Mouse (Mus musculus): ENCODE results near the gene Coro2a.

Gene Coro2a

GRCm38 (mm10) chr4:46565393-46565955 is 36.5 kb downstream of the Coro2a start:
- no peak for DNase-seq (ENCODE audit: low read depth, low spot score)
- peaks cover 3% of the 10 kb centered on the region; the same call in 1 of the 2 replicates for H3K36me3 ChIP-seq (ENCODE audit: control insufficient read depth, insufficient read depth, low read length, poor library complexity, severe bottlenecking)
- H3K27me3 ChIP-seq (ENCODE audit: control insufficient read depth, insufficient read depth, low read length, poor library complexity, severe bottlenecking) = no peaks in the 10 kb centered on the region

- no peak for DNase-seq (ENCODE audit: low read depth, low spot score)
These were observed 37.8 kb downstream of the Coro2a start for GRCm38 (mm10) chr4:46564247-46564646.

GRCm38 (mm10) chr4:46563847-46564246 is 38.2 kb downstream of the Coro2a start:
- H3K36me3 ChIP-seq (ENCODE audit: control insufficient read depth, insufficient read depth, low read length, poor library complexity, severe bottlenecking) = peaks cover 4% of the 10 kb centered on the region; the same call in 1 of the 2 replicates
- H3K27me3 ChIP-seq (ENCODE audit: control insufficient read depth, insufficient read depth, low read length, poor library complexity, severe bottlenecking) = no peaks in the 10 kb centered on the region
- peak; percentile 62 for DNase-seq (ENCODE audit: low read depth, low spot score)

More at GRCm38 (mm10) chr4:46564247-46564646, 37.8 kb downstream of the Coro2a start:
- Histone ChIP-seq H3K36me3 (ENCODE audit: control insufficient read depth, insufficient read depth, low read length, poor library complexity, severe bottlenecking) (peaks cover 4% of the 10 kb centered on the region; the same call in 1 of the 2 replicates), H3K27me3 (ENCODE audit: control insufficient read depth, insufficient read depth, low read length, poor library complexity, severe bottlenecking) (no peaks in the 10 kb centered on the region)

- Histone ChIP-seq H3K27me3 (ENCODE audit: control insufficient read depth, insufficient read depth, low read length, poor library complexity, severe bottlenecking) (no peaks in the 10 kb centered on the region), H3K36me3 (ENCODE audit: control insufficient read depth, insufficient read depth, low read length, poor library complexity, severe bottlenecking) (peaks cover 1% of the 10 kb centered on the region; the same call in 1 of the 2 replicates)
- no peak for DNase-seq (ENCODE audit: low read depth, low spot score)
These were observed 39.2 kb downstream of the Coro2a start for GRCm38 (mm10) chr4:46562841-46563240.

GRCm38 (mm10) chr4:46562037-46562436 is 40.0 kb downstream of the Coro2a start:
- no peak for DNase-seq (ENCODE audit: low read depth, low spot score)
- Histone ChIP-seq H3K36me3 (ENCODE audit: control insufficient read depth, insufficient read depth, low read length, poor library complexity, severe bottlenecking) (peaks cover 1% of the 10 kb centered on the region; the same call in 1 of the 2 replicates), H3K27me3 (ENCODE audit: control insufficient read depth, insufficient read depth, low read length, poor library complexity, severe bottlenecking) (no peaks in the 10 kb centered on the region)

- no peak for DNase-seq (ENCODE audit: low read depth, low spot score)
- peaks cover 1% of the 10 kb centered on the region; the same call in 1 of the 2 replicates for H3K36me3 ChIP-seq (ENCODE audit: control insufficient read depth, insufficient read depth, low read length, poor library complexity, severe bottlenecking)
- no peaks in the 10 kb centered on the region for H3K27me3 ChIP-seq (ENCODE audit: control insufficient read depth, insufficient read depth, low read length, poor library complexity, severe bottlenecking)
These were observed 41.8 kb downstream of the Coro2a start for GRCm38 (mm10) chr4:46560069-46560705.

GRCm38 (mm10) chr4:46558672-46559667 is 43.0 kb downstream of the Coro2a start:
- DNase-seq (ENCODE audit: low read depth, low spot score) = peak; percentile 52
- H3K27me3 ChIP-seq (ENCODE audit: control insufficient read depth, insufficient read depth, low read length, poor library complexity, severe bottlenecking) = no peaks in the 10 kb centered on the region
- peaks cover 1% of the 10 kb centered on the region; the same call in 1 of the 2 replicates for H3K36me3 ChIP-seq (ENCODE audit: control insufficient read depth, insufficient read depth, low read length, poor library complexity, severe bottlenecking)

GRCm38 (mm10) chr4:46556933-46557332 is 45.1 kb downstream of the Coro2a start:
- H3K36me3 ChIP-seq (ENCODE audit: control insufficient read depth, insufficient read depth, low read length, poor library complexity, severe bottlenecking) = peaks cover 1% of the 10 kb centered on the region; the same call in 1 of the 2 replicates
- no peak for DNase-seq (ENCODE audit: low read depth, low spot score)
- no peaks in the 10 kb centered on the region for H3K27me3 ChIP-seq (ENCODE audit: control insufficient read depth, insufficient read depth, low read length, poor library complexity, severe bottlenecking)

GRCm38 (mm10) chr4:46555762-46556161 is 46.2 kb downstream of the Coro2a start:
- DNase-seq (ENCODE audit: low read depth, low spot score) = peak; percentile 63
- H3K36me3 ChIP-seq (ENCODE audit: control insufficient read depth, insufficient read depth, low read length, poor library complexity, severe bottlenecking) = peaks cover 3% of the 10 kb centered on the region
- no peaks in the 10 kb centered on the region for H3K27me3 ChIP-seq (ENCODE audit: control insufficient read depth, insufficient read depth, low read length, poor library complexity, severe bottlenecking)

- peaks cover 2% of the 10 kb centered on the region for H3K36me3 ChIP-seq (ENCODE audit: control insufficient read depth, insufficient read depth, low read length, poor library complexity, severe bottlenecking)
- DNase-seq (ENCODE audit: low read depth, low spot score) = peak; percentile 89
- H3K27me3 ChIP-seq (ENCODE audit: control insufficient read depth, insufficient read depth, low read length, poor library complexity, severe bottlenecking) = no peaks in the 10 kb centered on the region
These were observed 47.5 kb downstream of the Coro2a start for GRCm38 (mm10) chr4:46554295-46555069.

GRCm38 (mm10) chr4:46553864-46554263 is 48.1 kb downstream of the Coro2a start:
- Histone ChIP-seq H3K36me3 (ENCODE audit: control insufficient read depth, insufficient read depth, low read length, poor library complexity, severe bottlenecking) (peaks cover 2% of the 10 kb centered on the region; the same call in 1 of the 2 replicates), H3K27me3 (ENCODE audit: control insufficient read depth, insufficient read depth, low read length, poor library complexity, severe bottlenecking) (no peaks in the 10 kb centered on the region)
- DNase-seq (ENCODE audit: low read depth, low spot score) = peak; percentile 51

- Histone ChIP-seq H3K27me3 (ENCODE audit: control insufficient read depth, insufficient read depth, low read length, poor library complexity, severe bottlenecking) (no peaks in the 10 kb centered on the region), H3K36me3 (ENCODE audit: control insufficient read depth, insufficient read depth, low read length, poor library complexity, severe bottlenecking) (peaks cover 3% of the 10 kb centered on the region)
- no peak for DNase-seq (ENCODE audit: low read depth, low spot score)
These were observed 51.6 kb downstream of the Coro2a start for GRCm38 (mm10) chr4:46550406-46550805.

GRCm38 (mm10) chr4:46549979-46550378 is 52.0 kb downstream of the Coro2a start:
- H3K27me3 ChIP-seq (ENCODE audit: control insufficient read depth, insufficient read depth, low read length, poor library complexity, severe bottlenecking) = no peaks in the 10 kb centered on the region
- H3K36me3 ChIP-seq (ENCODE audit: control insufficient read depth, insufficient read depth, low read length, poor library complexity, severe bottlenecking) = peaks cover 5% of the 10 kb centered on the region
- DNase-seq (ENCODE audit: low read depth, low spot score) = peak; percentile 32

GRCm38 (mm10) chr4:46546709-46547108 is 55.3 kb downstream of the Coro2a start:
- H3K36me3 ChIP-seq (ENCODE audit: control insufficient read depth, insufficient read depth, low read length, poor library complexity, severe bottlenecking) = peaks cover 9% of the 10 kb centered on the region
- DNase-seq (ENCODE audit: low read depth, low spot score) = peak; percentile 57
- H3K27me3 ChIP-seq (ENCODE audit: control insufficient read depth, insufficient read depth, low read length, poor library complexity, severe bottlenecking) = no peaks in the 10 kb centered on the region

Measured in splenic B cell, adult 2 months (primary cell).